Mouse (Mus musculus): Measurements from ENCODE around the gene Hnrnpa1. TPM values are rescaled to one million over a fixed set of nuclear protein-coding genes. Genes with fewer than 3 reads are reported as not detected.
"Not testable (repeated sequence)": the region's sequence is repeated elsewhere in the genome, so short reads cannot be mapped to it uniquely, and the experiment has no call there.

Gene Hnrnpa1
- total RNA-seq, 2 experiments from 2014 or later = 199 to 232 TPM

DNA sequence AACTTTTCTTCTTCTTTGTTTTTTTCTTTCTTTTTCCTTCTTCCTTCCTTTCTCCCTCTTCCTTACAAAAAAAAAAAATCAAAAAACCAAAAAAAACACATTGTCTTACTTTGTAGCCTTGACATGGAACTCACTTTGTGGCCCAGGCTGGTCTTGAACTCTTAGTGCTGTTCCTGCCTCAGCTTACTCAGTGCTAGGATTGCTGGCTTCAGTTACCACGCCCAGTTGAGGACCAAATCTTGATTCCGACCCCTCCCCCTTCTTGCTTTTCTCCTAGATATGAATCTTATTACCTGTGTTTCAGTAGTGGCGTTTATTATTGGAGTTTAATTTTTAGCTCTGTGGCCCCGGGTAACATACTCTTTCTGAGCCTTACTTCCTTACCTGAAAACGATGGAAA lies 18.9 kb downstream of the Hnrnpa1 start:
- intact Hi-C loops (cut with DNase I) = no loop called here
- DNase-seq (ENCODE audit: low spot score in 2 of 2) = no peak

- intact Hi-C loops (cut with DNase I) = no loop called here
- DNase-seq (ENCODE audit: low spot score in 2 of 2) = no peak
These were observed 19.8 kb downstream of the Hnrnpa1 start for GRCm38 (mm10) chr15:103259989-103260388.

DNA sequence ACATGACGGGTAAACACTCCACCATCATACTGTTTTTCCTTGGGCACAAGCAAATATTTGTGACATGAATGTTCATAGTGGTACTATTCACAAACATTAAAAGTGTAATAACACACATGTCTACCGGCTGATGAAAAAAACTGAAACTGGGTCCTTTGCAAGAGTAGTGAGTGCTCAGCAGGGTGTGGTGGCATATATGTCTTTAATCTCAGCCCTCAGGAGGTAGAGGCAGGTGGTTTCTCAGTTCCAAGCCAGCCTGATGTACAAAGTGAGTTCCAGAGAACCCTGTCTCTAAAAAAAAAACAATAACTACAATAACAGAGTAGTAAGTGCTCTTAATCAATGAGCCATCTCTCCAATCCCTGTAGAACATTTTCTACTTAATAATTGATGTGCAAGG lies 24.6 kb downstream of the Hnrnpa1 start:
- no peak for DNase-seq (ENCODE audit: low spot score in 2 of 2)
- intact Hi-C loops (cut with DNase I) = no loop called here

- intact Hi-C loops (cut with DNase I) = no loop called here
- DNase-seq (ENCODE audit: low spot score in 2 of 2) = no peak
These were observed 28.7 kb downstream of the Hnrnpa1 start for GRCm38 (mm10) chr15:103268903-103269302.

GRCm38 (mm10) chr15:103272419-103273279 lies 32.4 kb downstream of the Hnrnpa1 start, which contains the start of gene Copz1:
Gene Copz1 (plus strand): TSS chr15:103272714.
- peak; percentile 95 to 97 for DNase-seq (ENCODE audit: low spot score in 2 of 2)
- intact Hi-C loops (cut with DNase I) = loop anchor here (2.0 to 5.0 kb wide), 2 partner anchors 32 to 35 kb away; partner anchors contain the start of gene Hnrnpa1

DNA sequence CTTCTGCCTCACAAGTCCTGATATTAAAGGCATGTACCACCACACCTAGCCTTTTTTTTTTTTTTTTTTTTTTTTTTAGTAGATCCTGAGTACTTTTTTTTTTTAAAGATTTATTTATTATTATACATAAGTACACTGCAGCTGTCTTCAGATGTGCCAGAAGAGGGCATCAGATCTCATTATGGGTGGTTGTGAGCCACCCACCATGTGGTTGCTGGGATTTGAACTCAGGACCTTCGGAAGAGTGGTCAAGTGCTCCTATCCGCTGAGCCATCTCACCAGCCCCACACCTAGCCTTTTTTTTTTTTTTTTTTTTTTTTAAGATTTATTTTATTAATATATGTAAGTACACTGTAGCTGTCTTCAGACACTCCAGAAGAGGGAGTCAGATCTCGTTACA lies 35.7 kb downstream of the Hnrnpa1 start:
- DNase-seq (ENCODE audit: low spot score in 2 of 2); intact Hi-C loops (cut with DNase I): not testable (repeated sequence)

DNA sequence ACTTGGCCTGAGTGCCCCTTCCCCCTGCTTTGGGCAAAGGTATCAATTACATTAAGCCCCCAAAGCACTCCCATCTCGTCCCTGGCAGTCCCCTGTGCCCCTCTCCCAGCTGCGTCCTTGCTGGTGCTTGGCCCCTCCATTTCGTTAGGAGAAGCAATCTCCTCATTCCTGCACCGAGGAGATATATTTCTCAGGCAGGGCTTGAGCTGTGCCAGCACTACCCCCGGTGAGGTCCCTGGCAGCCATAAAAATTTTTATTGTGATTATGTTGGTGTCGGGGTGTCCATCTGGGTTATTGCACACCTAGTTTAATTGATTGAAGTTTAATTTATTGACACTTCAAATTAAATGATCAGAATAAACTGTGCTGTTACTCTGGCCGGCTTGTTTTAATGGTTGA lies 37.7 kb downstream of the Hnrnpa1 start:
- DNase-seq (ENCODE audit: low spot score in 2 of 2) = no peak

DNA sequence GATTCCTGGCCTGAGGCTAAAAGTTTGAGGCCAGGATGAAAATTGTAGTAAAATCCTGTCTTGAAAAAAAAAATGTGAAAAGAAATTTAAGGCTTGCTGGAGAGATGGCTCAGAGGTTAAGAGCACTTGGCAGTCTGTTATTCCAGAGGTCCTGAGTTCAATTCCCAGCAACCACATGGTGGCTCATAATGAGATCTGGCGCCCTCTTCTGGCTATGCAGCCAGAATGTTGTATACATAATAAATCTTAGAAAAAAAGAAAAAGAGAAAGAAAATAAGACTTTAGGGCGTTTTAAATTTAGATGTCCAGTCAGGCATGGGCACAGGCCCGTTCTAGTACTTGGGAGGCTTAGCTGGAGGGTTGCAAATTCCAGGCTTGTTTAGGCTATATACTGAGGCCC lies 39.5 kb downstream of the Hnrnpa1 start:
- intact Hi-C loops (cut with DNase I) = no loop called here
- no peak for DNase-seq (ENCODE audit: low spot score in 2 of 2)

More for the DNA sequence above, 37.7 kb downstream of the Hnrnpa1 start:
- intact Hi-C loops (cut with DNase I) = no loop called here

- no peak for DNase-seq (ENCODE audit: low spot score in 2 of 2)
- intact Hi-C loops (cut with DNase I) = no loop called here
These were observed 40.7 kb downstream of the Hnrnpa1 start for GRCm38 (mm10) chr15:103280817-103281464.

DNA sequence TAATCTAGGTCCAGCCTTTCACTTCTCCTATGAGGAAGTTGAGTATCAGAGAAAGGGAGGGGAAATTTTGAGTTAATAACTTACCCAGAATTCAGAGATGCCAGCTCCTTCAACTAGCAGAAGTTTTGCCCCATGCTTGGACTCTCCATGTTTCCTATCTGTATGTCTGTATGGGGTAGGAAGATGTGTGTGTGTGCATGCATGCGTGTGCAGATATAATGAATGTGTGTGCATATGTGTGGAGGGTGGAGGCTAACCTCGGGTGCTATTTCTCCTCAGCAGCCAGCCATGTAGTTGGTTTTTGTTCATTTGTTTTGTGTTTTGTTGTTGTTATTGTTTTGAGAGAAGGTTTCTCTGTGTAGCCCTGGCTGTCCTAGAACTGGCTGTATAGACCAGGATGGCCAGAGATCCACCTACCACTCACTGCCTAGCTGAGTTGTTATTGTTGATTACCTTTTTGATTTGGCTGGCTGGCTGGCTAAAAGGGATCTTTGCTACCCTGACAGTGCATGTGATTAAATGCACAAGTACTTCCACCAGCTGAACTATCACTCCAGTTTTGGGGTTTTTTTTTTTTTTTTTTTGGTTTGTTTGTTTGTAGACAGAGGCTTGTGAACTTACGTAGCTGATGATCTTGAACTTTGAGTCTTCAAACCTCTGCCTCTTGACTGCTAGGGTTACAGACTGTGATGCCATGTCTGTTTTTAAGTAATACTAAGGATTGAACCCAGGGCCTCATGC lies 41.4 kb downstream of the Hnrnpa1 start:
- intact Hi-C loops (cut with DNase I) = no loop called here
- DNase-seq (ENCODE audit: low spot score in 2 of 2) = no peak

DNA sequence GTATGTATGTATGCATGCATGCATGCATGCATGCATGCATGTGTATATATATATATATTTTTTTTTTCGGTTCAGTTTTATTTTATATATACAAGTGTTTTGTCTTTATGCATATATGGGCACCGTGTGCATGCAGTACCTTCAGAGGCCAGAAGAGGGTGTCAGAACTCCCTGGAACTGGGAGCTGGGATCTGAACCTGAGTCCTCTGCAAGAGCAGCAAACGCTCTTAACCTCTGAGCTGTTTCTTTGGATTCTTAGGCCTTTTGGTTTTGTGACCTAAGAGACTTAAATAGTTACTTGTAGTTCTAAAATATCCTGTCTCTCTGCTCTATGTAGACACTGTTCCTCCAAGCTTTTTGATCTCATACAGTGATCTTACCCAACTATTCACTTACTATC lies 43.8 kb downstream of the Hnrnpa1 start:
- no peak for DNase-seq (ENCODE audit: low spot score in 2 of 2)
- intact Hi-C loops (cut with DNase I) = loop anchor here (2.0 kb wide), 1 partner anchor 23 kb away; no protein-coding TSS in a partner anchor

- DNase-seq (ENCODE audit: low spot score in 2 of 2) = no peak
- intact Hi-C loops (cut with DNase I) = loop anchor here (2.0 kb wide), 1 partner anchor 22 kb away; no protein-coding TSS in a partner anchor
These were observed 44.4 kb downstream of the Hnrnpa1 start for GRCm38 (mm10) chr15:103284647-103285046.

- DNase-seq (ENCODE audit: low spot score in 2 of 2) = no peak
- intact Hi-C loops (cut with DNase I) = loop anchor here (2.0 kb wide), 1 partner anchor 21 kb away; no protein-coding TSS in a partner anchor
These were observed 45.7 kb downstream of the Hnrnpa1 start for GRCm38 (mm10) chr15:103285778-103286417.

GRCm38 (mm10) chr15:103289600-103289999 lies 49.4 kb downstream of the Hnrnpa1 start:
- no peak for DNase-seq (ENCODE audit: low spot score in 2 of 2)

DNA sequence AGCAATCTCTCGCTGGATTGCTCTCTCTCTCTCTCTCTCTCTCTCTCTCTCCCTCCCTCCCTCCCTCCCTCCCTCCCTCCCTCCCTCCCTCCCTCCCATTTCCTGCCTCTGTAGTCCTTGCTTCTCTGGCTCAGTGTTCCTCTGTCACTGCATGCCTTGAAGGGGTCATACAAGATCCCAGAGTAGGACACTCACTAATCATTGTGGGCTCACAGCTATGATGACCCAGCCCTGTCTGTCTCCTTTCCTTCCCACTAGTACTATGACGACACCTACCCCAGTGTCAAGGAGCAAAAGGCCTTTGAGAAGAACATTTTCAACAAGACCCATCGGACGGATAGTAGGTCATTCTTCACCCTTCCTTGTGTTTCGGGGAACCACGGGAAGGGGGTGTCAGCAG lies 50.2 kb downstream of the Hnrnpa1 start:
- no peak for DNase-seq (ENCODE audit: low spot score in 2 of 2)
- intact Hi-C loops (cut with DNase I) = no loop called here

More at GRCm38 (mm10) chr15:103289600-103289999, 49.4 kb downstream of the Hnrnpa1 start:
- intact Hi-C loops (cut with DNase I) = no loop called here

GRCm38 (mm10) chr15:103290843-103291242 lies 50.6 kb downstream of the Hnrnpa1 start:
- intact Hi-C loops (cut with DNase I) = no loop called here
- no peak for DNase-seq (ENCODE audit: low spot score in 2 of 2)

GRCm38 (mm10) chr15:103292673-103293345 lies 52.6 kb downstream of the Hnrnpa1 start:
- no peak for DNase-seq (ENCODE audit: low spot score in 2 of 2)
- intact Hi-C loops (cut with DNase I) = no loop called here

DNA sequence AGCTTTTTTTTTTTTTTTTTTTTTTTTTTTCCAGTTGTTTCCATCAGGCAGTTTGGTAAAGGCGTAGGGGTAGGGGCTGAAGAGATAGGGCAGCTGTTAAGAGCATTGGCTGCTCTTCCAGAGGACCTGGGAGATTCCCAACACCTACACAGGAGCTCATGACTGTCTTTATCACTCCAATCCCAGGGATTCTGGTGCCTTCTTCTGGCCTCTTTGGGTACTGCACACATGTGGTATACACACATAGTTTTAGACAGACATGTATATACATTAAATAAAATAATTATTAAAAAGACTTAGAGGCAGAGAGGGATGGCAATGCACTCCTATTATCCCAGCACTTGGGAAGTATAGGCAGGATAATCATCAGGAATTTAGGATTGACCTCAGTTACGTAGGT lies 53.1 kb downstream of the Hnrnpa1 start:
- no peak for DNase-seq (ENCODE audit: low spot score in 2 of 2)
- intact Hi-C loops (cut with DNase I) = no loop called here

DNA sequence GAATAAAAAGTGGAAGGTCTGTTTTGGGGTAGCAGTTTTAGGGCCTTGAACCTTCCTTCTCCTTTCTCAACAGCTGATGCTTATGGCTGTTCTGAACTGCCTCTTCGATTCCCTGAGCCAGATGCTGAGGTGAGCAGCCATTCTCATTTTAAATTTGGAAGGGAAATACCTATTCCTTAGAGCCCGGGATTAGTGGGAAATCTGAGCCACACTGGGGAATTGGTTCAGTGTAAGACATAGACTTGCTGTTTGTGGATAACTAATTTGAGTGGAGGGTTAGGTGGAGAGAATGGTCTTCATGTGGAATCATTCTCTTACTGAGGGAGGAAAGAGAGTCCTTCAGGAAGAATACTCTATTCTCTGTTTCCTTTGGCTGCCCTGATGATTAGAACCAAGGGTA lies 54.4 kb downstream of the Hnrnpa1 start:
- intact Hi-C loops (cut with DNase I) = no loop called here
- no peak for DNase-seq (ENCODE audit: low spot score in 2 of 2)
